Mouse (Mus musculus): ENCODE measurements around the gene 2310057M21Rik. TPM values are rescaled to one million over a fixed set of nuclear protein-coding genes. Genes with fewer than 3 reads are reported as not detected.

Gene 2310057M21Rik
- polyA plus RNA-seq, 1 experiment from 2014 or later, result 19.6 TPM

GRCm38 (mm10) chr7:131364131-131364530, 1.6 kb upstream of the 2310057M21Rik start:
- Histone ChIP-seq H3K4me2 (replicated peaks) (no peak overlapping the region), H3K4me3 (no peak overlapping the region), H3K27me3 (peaks cover 8% of the 10 kb centered on the region), H3K36me3 (peaks cover 2% of the 10 kb centered on the region; the same call in 1 of the 2 replicates), H3K4me1 (peaks cover 16% of the 10 kb centered on the region), H3K27ac (replicated peaks) (no peak overlapping the region), H3K9me3 (no peaks in the 10 kb centered on the region), H3K9ac (replicated peaks) (no peak overlapping the region)
- no peak for ATAC-seq (ENCODE audit: low FRiP score, low read depth)
- WGBS, result 95% methylated on average over 8 of the region's 8 CpGs

GRCm38 (mm10) chr7:131362269-131362614, 317 bp downstream of the 2310057M21Rik start:
- ATAC-seq (ENCODE audit: low FRiP score, low read depth), result peak; percentile 82; the same call in 1 of the 2 replicates
- WGBS, result under 1% methylated on average over 35 of the region's 35 CpGs
- peak overlapping the region; percentile 90 for H3K4me2 ChIP-seq (replicated peaks)

DNA sequence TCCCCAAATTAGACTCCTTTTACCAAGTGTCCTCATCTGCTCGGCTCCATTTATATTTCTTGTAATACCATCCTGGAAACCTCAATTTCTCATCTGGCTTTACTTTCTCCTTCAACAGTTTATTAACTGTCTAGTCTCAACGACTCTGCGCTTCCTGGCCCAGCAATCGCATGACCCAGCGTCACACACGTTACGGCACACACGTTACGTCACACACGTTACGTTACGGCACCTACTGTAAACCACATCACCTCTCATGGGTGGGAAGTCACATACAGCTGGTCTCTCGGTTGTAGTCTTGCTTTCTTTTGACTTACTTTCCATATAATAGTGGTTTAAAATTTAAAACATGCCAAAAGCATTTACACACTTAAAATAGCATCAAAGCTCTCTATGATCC, 6.5 kb downstream of the 2310057M21Rik start:
- no peaks in the 10 kb centered on the region for H3K9me3 ChIP-seq
- H3K36me3 ChIP-seq, result peaks cover 55% of the 10 kb centered on the region
- H3K27ac ChIP-seq (replicated peaks), result no peak overlapping the region
- no peak overlapping the region for H3K4me3 ChIP-seq
- H3K9ac ChIP-seq (replicated peaks), result no peak overlapping the region
- ATAC-seq (ENCODE audit: low FRiP score, low read depth), result no peak
- H3K27me3 ChIP-seq, result no peaks in the 10 kb centered on the region
- WGBS, result 96% methylated on average over 13 of the region's 13 CpGs
- peaks cover 3% of the 10 kb centered on the region for H3K4me1 ChIP-seq
- no peak overlapping the region for H3K4me2 ChIP-seq (replicated peaks)

More at GRCm38 (mm10) chr7:131362269-131362614, 317 bp downstream of the 2310057M21Rik start:
- Histone ChIP-seq H3K4me1 (peaks cover 16% of the 10 kb centered on the region), H3K9me3 (no peaks in the 10 kb centered on the region), H3K27me3 (peaks cover 8% of the 10 kb centered on the region), H3K4me3 (peak overlapping the region; percentile 80), H3K27ac (replicated peaks) (peak overlapping the region; percentile 88), H3K9ac (replicated peaks) (peak overlapping the region; percentile 89), H3K36me3 (peaks cover 20% of the 10 kb centered on the region)

DNA sequence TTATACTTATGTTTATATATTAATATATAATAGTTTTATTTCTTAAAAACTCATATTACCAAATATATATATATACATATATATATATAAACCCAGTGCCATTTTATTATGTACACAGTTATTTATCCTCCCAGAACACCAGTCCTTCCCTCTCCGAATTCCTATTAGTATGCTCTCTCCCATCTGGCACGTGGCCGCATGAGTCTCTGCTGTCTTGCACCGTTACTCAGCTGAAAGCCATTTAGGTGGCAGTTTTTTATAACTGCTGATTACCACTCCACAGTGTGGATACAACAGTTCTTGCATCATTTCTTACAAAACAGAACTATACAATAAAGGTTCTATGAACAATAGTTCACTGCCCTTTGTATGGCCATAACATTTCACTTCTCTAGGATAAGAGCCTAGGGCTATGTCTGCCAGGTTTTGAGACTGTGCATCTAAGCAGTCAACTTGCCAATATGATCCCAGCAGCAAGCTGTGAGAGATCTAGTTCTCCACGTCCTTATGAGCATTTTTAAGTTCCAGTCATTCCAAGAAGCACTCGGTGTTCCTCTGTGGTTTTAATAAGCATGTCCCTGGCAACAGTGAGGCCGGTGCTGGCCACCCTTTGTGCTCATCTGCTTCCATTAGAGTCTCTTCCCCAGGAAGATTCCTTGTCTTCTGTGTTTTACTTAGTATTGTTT, 16.6 kb downstream of the 2310057M21Rik start:
- Histone ChIP-seq H3K27ac (replicated peaks) (no peak overlapping the region), H3K4me1 (no peaks in the 10 kb centered on the region), H3K4me2 (replicated peaks) (no peak overlapping the region), H3K4me3 (no peak overlapping the region), H3K27me3 (no peaks in the 10 kb centered on the region), H3K9me3 (no peaks in the 10 kb centered on the region), H3K36me3 (peaks cover 58% of the 10 kb centered on the region), H3K9ac (replicated peaks) (no peak overlapping the region)
- no peak for ATAC-seq (ENCODE audit: low FRiP score, low read depth)
- WGBS, result 75% methylated on average over 7 of the region's 7 CpGs

GRCm38 (mm10) chr7:131337502-131338068, 25.0 kb downstream of the 2310057M21Rik start:
- 34% methylated on average over 8 of the region's 8 CpGs for WGBS
- ATAC-seq (ENCODE audit: low FRiP score, low read depth), result peak; percentile 54; the same call in 1 of the 2 replicates
- peaks cover 19% of the 10 kb centered on the region for H3K36me3 ChIP-seq
- H3K4me1 ChIP-seq, result peaks cover 9% of the 10 kb centered on the region; the same call in 1 of the 2 replicates
- no peak overlapping the region for H3K9ac ChIP-seq (replicated peaks)
- H3K27me3 ChIP-seq, result no peaks in the 10 kb centered on the region
- H3K4me3 ChIP-seq, result no peak overlapping the region
- no peak overlapping the region for H3K4me2 ChIP-seq (replicated peaks)
- no peaks in the 10 kb centered on the region for H3K9me3 ChIP-seq
- H3K27ac ChIP-seq (replicated peaks), result peak overlapping the region; percentile 54

- WGBS, result 51% methylated on average over 1 of the region's 1 CpGs
- Histone ChIP-seq H3K4me3 (no peak within 1 kb of the TSS), H3K36me3 (no peaks in the 10 kb centered on the region), H3K4me2 (replicated peaks) (no peak within 1 kb of the TSS), H3K4me1 (peaks cover 9% of the 10 kb centered on the region; the same call in 1 of the 2 replicates), H3K9me3 (no peaks in the 10 kb centered on the region), H3K9ac (replicated peaks) (no peak within 1 kb of the TSS), H3K27me3 (no peaks in the 10 kb centered on the region), H3K27ac (replicated peaks) (no peak within 1 kb of the TSS)
- no peak for ATAC-seq (ENCODE audit: low FRiP score, low read depth)
Observed at GRCm38 (mm10) chr7:131333564-131333963, 29.0 kb downstream of the 2310057M21Rik start, which contains the start of gene Fam24a. TSS of gene Fam24a (plus strand) at chr7:131333864.

- Histone ChIP-seq H3K9ac (replicated peaks) (no peak overlapping the region), H3K36me3 (no peaks in the 10 kb centered on the region), H3K4me2 (replicated peaks) (no peak overlapping the region), H3K27ac (replicated peaks) (no peak overlapping the region), H3K4me3 (no peak overlapping the region), H3K27me3 (no peaks in the 10 kb centered on the region), H3K4me1 (no peaks in the 10 kb centered on the region), H3K9me3 (no peaks in the 10 kb centered on the region)
- no peak for ATAC-seq (ENCODE audit: low FRiP score, low read depth)
- 78% methylated on average over 2 of the region's 2 CpGs for WGBS
Observed at GRCm38 (mm10) chr7:131331688-131332087, 30.9 kb downstream of the 2310057M21Rik start.

GRCm38 (mm10) chr7:131329416-131329815, 33.1 kb downstream of the 2310057M21Rik start, which contains the start of gene Fam24b:
TSS of gene Fam24b (minus strand) at chr7:131329516.
- no peaks in the 10 kb centered on the region for H3K4me1 ChIP-seq
- H3K36me3 ChIP-seq, result no peaks in the 10 kb centered on the region
- H3K9me3 ChIP-seq, result no peaks in the 10 kb centered on the region
- H3K27ac ChIP-seq (replicated peaks), result no peak within 1 kb of the TSS
- WGBS, result 96% methylated on average over 5 of the region's 5 CpGs
- no peak within 1 kb of the TSS for H3K4me3 ChIP-seq
- no peak within 1 kb of the TSS for H3K4me2 ChIP-seq (replicated peaks)
- no peak within 1 kb of the TSS for H3K9ac ChIP-seq (replicated peaks)
- ATAC-seq (ENCODE audit: low FRiP score, low read depth), result no peak
- H3K27me3 ChIP-seq, result no peaks in the 10 kb centered on the region

GRCm38 (mm10) chr7:131327054-131327453, 35.5 kb downstream of the 2310057M21Rik start:
- Histone ChIP-seq H3K27me3 (no peaks in the 10 kb centered on the region), H3K4me3 (no peak overlapping the region), H3K4me1 (no peaks in the 10 kb centered on the region), H3K27ac (replicated peaks) (no peak overlapping the region), H3K9me3 (no peaks in the 10 kb centered on the region), H3K9ac (replicated peaks) (no peak overlapping the region), H3K36me3 (no peaks in the 10 kb centered on the region), H3K4me2 (replicated peaks) (no peak overlapping the region)
- WGBS, result 87% methylated on average over 5 of the region's 5 CpGs
- ATAC-seq (ENCODE audit: low FRiP score, low read depth), result no peak

- no peak for ATAC-seq (ENCODE audit: low FRiP score, low read depth)
- Histone ChIP-seq H3K9me3 (no peaks in the 10 kb centered on the region), H3K4me3 (no peak within 1 kb of the TSS), H3K27me3 (no peaks in the 10 kb centered on the region), H3K4me1 (no peaks in the 10 kb centered on the region), H3K27ac (replicated peaks) (no peak within 1 kb of the TSS), H3K9ac (replicated peaks) (no peak within 1 kb of the TSS), H3K36me3 (no peaks in the 10 kb centered on the region), H3K4me2 (replicated peaks) (no peak within 1 kb of the TSS)
- WGBS, result 76% methylated on average over 2 of the region's 2 CpGs
Observed at GRCm38 (mm10) chr7:131322192-131322591, 40.4 kb downstream of the 2310057M21Rik start, which contains the start of gene Cuzd1. TSS of gene Cuzd1 (minus strand) at chr7:131322292.

- ATAC-seq (ENCODE audit: low FRiP score, low read depth), result no peak
- WGBS, result 88% methylated on average over 5 of the region's 7 CpGs
- no peak overlapping the region for H3K4me3 ChIP-seq
Observed at GRCm38 (mm10) chr7:131318340-131318739, 44.2 kb downstream of the 2310057M21Rik start.

GRCm38 (mm10) chr7:131317587-131317986, 45.0 kb downstream of the 2310057M21Rik start:
- no peak for ATAC-seq (ENCODE audit: low FRiP score, low read depth)

More at GRCm38 (mm10) chr7:131318340-131318739, 44.2 kb downstream of the 2310057M21Rik start:
- Histone ChIP-seq H3K27ac (replicated peaks) (no peak overlapping the region), H3K9ac (replicated peaks) (no peak overlapping the region), H3K4me1 (no peaks in the 10 kb centered on the region), H3K4me2 (replicated peaks) (no peak overlapping the region), H3K9me3 (no peaks in the 10 kb centered on the region), H3K36me3 (no peaks in the 10 kb centered on the region), H3K27me3 (no peaks in the 10 kb centered on the region)

More at GRCm38 (mm10) chr7:131317587-131317986, 45.0 kb downstream of the 2310057M21Rik start:
- Histone ChIP-seq H3K36me3 (no peaks in the 10 kb centered on the region), H3K4me3 (no peak overlapping the region), H3K9ac (replicated peaks) (no peak overlapping the region), H3K4me1 (no peaks in the 10 kb centered on the region), H3K4me2 (replicated peaks) (no peak overlapping the region), H3K27me3 (no peaks in the 10 kb centered on the region), H3K9me3 (no peaks in the 10 kb centered on the region), H3K27ac (replicated peaks) (no peak overlapping the region)
- WGBS, result 79% methylated on average over 12 of the region's 12 CpGs
